Mouse (Mus musculus) lung, adult 10 weeks (tissue): ENCODE measurements around the gene Lamtor4. TPM values are rescaled to one million over a fixed set of nuclear protein-coding genes. Genes with fewer than 3 reads are reported as not detected.

Experiments used
- polyA plus RNA-seq: library from polyadenylated mRNA; stranded (reverse); fragments of 350-450 nt; fragmentation: Illumina TruSeq; extraction: RNeasy Lipid Tissue Mini Kit (QIAGEN cat#74804); gene quantifications from one replicate; pipeline ENCODE4 v1.2.3, GENCODE M21; 2014; ENCODE audit warnings: low read depth, low replicate concordance; ENCODE audit not compliant: insufficient read depth

The Lamtor4 gene
- 84.6 TPM for polyA plus RNA-seq

DNA sequence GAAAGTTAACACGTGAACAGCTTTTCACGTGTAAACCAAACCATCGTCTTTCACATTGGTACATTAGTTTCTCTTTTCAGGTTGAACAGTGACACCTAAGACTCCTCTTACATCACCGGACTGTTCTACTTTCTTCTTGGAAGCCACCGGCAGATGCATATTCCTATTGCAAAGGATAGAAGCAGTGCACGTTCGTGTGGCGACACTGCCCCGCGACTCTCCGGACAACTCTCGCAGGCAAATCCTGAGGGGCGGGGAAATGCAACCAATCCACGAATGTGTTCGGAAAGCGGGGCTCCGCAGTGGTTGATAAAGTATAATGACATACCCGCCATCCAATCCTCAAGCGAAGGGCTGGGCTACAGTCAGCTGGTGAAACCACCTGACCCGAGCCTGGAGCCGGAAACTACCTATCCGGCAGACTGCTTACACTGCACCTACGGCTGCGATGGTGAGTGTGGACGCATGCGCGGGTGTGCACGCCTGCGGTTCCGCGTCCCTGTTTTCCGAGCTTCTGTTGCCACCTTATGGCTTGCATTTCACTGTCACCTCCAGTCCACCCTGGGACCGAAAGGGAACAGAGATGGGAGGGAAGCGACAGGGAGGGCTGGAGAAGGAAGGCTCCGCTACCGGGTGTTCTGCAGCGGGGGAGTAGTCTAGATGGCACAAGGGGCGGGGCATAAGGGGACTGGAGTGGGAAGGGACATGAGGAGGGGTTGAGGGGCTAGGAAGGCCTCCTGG is at the start of gene Lamtor4:
Gene Lamtor4, plus strand, starts transcription at position 130 of the 741 bp plus-strand sequence.

DNA sequence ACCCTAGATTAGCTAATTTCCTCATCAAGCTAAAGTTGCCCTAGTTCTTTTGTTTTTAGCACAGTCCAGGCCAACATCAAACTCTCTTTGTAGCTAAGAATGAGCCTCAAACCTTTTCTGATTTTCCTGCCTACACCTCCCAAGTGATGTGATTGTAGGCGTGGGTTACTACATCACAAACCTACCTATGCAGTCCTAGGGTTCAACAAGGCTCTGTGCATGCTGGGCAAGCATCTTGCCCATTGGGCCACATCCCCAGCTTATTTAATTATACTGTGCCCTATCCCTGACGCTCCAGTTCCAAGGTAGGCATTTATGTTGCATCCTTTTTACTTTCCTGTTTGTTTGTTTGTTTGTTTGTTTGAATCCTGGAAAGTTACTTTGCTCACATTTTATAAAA is 29.6 kb upstream of the Lamtor4 start, which contains the start of gene Nxpe5:
Gene Nxpe5, plus strand, starts transcription at position 199 of the 400 bp plus-strand sequence.

DNA sequence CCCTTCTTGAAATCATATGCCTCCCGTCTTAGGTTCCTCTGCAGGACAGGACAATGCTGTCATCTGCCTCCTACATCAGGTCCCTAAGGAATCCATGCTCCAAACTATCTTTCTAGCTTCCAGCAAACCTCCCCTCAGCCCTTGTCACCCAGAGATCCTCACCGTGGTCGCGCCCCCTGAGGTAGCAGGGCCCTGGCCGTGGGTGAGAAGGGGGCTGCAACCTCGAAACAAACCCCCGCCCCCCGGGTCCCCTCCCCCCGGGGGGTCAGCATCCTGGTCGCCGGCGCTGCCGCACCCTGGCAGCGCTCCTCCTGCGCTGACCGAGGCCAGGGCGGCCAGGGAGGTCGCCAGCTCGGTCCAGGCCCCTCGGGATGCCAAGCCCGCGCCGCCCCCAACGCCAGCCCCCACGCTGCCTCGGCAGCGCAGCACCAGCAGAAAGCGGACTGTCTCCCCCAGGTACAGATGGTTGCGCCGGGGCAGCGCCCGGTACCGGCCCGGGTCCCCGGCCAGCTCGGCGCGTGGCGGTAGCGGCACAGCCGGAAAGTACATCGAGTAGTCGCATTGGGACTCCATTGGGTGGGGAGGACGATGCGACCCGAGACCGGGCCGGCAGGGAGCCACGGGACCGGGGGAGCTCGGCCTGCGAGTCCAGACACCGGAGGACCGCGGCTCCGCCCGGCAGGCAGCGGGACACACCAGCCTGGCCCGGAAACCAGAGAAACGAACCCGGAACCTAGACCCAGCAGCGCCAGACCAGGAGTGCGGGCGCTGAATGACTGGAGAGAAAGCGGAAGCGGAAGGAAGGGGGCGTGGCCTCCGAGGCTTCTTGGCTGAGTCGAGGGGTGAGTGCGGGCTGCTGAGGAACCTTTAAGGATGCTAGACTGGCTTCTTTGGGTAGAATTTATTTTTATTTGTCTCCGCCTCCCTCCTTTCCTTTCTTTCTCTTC is 8.3 kb downstream of the Lamtor4 start, which contains the start of gene BC037034:
Gene BC037034, minus strand, starts transcription at position 774 of the 947 bp plus-strand sequence.

DNA sequence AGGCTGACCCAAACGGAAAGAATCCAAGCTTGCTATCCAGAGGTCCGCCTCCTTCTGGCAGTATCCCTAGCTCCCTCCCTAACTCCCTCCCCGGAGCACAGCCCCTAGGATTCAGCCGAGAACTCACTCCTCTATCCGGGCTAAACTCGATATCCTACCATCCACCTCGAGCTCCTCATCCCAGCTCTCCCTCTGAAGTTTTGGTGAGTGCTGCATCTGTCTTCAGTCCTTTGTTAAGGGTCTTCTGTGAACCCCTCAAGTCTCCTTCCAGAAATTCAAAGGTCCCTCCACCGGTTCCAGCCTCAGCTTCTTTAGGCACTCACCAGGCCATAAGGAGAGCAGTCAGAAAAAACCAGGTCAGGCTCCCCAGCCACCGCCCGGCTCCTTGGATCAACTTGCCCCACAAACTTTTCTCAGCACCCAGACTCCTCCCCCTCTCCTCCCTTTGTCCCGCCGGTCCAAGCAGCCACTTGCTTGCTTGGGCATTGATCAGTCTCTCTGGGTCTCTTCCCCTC is 17.2 kb downstream of the Lamtor4 start, which contains the start of gene Gal3st4:
Gene Gal3st4, minus strand, starts transcription at position 432 of the 515 bp plus-strand sequence.

DNA sequence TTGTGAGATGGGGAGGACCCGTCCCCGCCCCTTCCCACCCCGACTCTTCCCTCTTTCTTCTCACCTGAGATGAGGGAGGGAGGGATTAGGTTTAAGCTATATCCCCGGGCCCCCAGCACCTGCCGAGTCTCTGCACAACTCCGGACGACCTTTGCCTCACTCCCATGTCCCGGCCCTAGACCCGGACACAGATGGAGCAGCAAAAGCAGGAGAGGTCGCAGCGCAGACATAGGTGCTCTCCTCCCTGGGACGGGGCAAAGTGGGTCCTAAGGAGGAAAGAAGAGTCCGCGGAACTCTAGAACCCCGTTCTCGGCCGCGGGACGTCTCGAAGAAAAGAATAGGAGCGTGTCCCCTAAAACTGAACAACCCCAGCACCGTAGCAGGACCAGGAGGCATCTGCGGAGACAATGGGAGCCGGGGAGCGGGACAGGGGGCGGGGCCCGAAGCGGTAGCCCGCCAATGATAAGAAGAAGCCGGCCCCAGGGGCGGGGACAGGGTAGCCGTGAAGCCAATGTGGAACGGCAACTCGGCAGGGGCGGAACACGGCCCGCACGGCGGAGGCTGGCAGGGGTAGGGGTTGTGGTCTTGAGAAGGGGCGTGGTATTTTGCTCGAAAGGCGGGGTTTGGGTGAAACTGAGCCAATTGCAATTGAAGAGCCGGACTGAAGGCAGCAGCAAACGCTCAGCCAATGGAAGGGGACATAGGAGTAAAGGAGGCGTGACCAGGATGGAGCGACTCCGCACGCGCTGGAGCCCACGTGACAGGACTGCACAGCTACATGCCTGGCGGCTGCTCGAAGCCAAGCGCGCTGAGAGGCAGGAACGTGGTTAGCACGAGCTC is 24.5 kb downstream of the Lamtor4 start, which contains the start of the genes Gm43720, Gpc2 and Stag3:
Gene Gm43720, minus strand, starts transcription at position 374 of the 840 bp plus-strand sequence.
Gene Gpc2, minus strand, starts transcription at position 421 of the 840 bp plus-strand sequence.
Gene Stag3, plus strand, starts transcription at position 656 of the 840 bp plus-strand sequence.

Other genes starting within 250 kb of the Lamtor4 start
- gene Smok3a, start 234.2 kb upstream of the Lamtor4 start, polyA plus RNA-seq = not detected
- not detected for gene Smok3b, start 234.1 kb upstream of the Lamtor4 start, polyA plus RNA-seq
- not detected for gene Smok3c, start 202.3 kb upstream of the Lamtor4 start, polyA plus RNA-seq
- 5.0 TPM for gene Zkscan1, start 170.4 kb upstream of the Lamtor4 start, polyA plus RNA-seq
- 15.8 TPM for gene Zscan21, start 138.6 kb upstream of the Lamtor4 start, polyA plus RNA-seq
- 2.2 TPM for gene Zfp113, start 99.7 kb upstream of the Lamtor4 start, polyA plus RNA-seq
- gene Cops6, start 94.4 kb upstream of the Lamtor4 start, polyA plus RNA-seq = 86.6 TPM
- gene Ap4m1, start 83.5 kb upstream of the Lamtor4 start, polyA plus RNA-seq = 9.1 TPM
- gene Mcm7, start 83.1 kb upstream of the Lamtor4 start, polyA plus RNA-seq = 18.9 TPM
- 17.3 TPM for gene Taf6, start 68.0 kb upstream of the Lamtor4 start, polyA plus RNA-seq
- 16.2 TPM for gene Cnpy4, start 68.0 kb upstream of the Lamtor4 start, polyA plus RNA-seq
- gene Mblac1, start 61.2 kb upstream of the Lamtor4 start, polyA plus RNA-seq = 3.5 TPM
- 0.40 TPM for gene Nxpe5, start 29.6 kb upstream of the Lamtor4 start, polyA plus RNA-seq
- 12.5 TPM for gene BC037034, start 8.6 kb downstream of the Lamtor4 start, polyA plus RNA-seq
- 0.70 TPM for gene Gal3st4, start 17.4 kb downstream of the Lamtor4 start, polyA plus RNA-seq
- not detected for gene Gm43720, start 24.5 kb downstream of the Lamtor4 start, polyA plus RNA-seq
- 0.81 TPM for gene Gpc2, start 24.5 kb downstream of the Lamtor4 start, polyA plus RNA-seq
- gene Stag3, start 24.8 kb downstream of the Lamtor4 start, polyA plus RNA-seq = not detected
- 0.23 TPM for gene Pvrig, start 86.5 kb downstream of the Lamtor4 start, polyA plus RNA-seq
- 3.9 TPM for gene Zfp157, start 186.0 kb downstream of the Lamtor4 start, polyA plus RNA-seq